Mouse (Mus musculus): ENCODE data around the gene Bend6.
"Not testable (repeated sequence)": the region's sequence is repeated elsewhere in the genome, so short reads cannot be mapped to it uniquely, and the experiment has no call there.

Bend6 gene

DNA sequence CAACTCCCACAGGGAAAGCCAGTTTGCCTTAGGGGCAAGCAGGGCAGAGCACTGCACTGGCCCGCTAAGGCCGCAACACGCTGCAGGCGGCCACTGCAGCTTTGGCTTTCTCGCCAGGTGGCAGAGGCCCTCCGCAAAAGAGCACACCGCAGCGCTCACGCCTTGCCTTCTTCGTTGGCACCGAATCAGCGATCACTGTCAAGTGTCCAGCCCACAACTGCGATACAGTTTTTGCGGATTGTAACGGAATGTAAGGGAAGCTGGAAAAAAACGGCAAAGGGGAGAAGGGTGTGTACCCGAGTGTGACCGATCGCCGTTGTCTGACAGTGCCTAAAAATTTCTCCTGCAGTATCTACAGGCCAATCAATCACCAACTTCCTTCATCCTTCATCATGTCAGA lies 689 bp downstream of the Bend6 start:
- peak; percentile 58 for DNase-seq (ENCODE audit: low spot score)

DNA sequence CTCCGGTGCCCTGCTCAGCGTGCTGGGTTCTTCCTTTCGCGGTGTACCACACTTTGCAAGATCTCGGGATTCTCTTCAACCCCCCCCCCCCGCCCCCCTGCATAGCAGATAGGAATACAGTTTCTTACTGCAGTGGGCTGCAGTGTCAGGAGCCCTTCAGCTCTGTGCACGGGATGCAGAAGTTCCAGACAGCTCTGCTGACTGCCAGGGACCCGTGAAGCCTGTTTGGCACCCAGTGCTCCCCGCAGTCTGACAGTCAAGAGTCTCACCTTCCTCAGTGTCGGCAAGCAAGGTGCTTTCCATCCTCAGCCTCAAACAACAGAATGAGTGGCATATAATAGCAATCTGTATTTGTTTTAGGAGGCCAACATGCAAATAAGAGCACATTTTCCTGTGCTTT lies 1.4 kb downstream of the Bend6 start:
- DNase-seq (ENCODE audit: low spot score) = peak; percentile 32

DNA sequence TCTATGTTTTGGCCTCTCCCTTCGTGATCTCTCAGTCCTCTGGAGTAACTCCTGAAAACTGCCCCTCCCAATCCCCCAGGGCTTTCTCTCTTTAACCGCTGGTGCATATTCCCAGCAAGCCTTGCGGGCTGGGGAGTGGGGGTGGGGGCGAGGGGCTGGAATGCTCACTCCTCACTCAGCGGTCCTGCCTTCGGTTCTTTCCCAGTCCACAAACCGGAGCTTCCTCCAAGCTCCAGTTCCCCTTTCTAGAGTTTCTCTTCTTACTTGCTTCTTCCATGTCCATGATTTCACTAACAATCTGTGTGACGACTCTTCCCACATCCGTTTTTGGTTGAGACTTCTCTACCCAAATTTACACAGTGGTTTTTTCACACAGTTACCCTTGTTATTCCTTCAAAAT lies 4.0 kb downstream of the Bend6 start:
- peak; percentile 34 for DNase-seq (ENCODE audit: low spot score)

DNA sequence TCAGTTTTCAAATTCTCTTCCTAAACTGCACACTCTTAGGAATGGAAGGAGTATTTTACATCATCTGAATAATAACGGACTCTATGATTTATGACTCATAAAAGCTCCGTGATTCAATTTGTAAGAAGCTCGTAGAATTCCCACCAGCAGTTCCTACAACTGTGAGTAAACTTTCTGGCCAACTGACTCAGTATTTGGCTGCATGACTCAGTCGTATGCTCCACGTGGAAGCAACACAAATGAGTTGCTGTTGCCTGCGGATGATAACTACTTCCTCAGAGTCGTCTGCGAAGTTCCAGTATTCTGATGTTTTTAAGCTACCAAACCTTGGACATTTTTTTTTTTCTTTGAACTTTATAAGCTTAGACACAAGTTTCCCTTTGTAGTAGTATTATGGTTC lies 7.4 kb downstream of the Bend6 start:
- no peak for DNase-seq (ENCODE audit: low spot score)

DNA sequence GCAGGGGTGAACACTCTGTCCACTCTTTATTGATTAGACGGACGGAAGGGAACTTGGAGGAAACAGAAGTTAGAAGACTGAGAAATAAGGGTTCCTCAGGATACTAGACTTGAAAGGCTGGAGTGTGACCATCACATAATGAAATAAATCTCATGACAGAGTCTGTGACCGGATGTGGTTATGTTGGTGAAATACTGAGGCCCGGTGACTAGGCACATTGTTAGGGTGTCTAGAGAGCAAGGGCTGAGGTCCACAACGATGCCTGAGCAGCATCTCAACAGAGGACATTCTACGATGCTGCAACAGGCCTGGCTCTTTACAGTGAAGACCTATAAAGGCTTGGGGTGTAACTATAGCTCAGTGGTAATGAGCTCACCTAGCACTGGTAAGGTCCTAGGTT lies 9.2 kb downstream of the Bend6 start:
- DNase-seq (ENCODE audit: low spot score) = peak; percentile 22

DNA sequence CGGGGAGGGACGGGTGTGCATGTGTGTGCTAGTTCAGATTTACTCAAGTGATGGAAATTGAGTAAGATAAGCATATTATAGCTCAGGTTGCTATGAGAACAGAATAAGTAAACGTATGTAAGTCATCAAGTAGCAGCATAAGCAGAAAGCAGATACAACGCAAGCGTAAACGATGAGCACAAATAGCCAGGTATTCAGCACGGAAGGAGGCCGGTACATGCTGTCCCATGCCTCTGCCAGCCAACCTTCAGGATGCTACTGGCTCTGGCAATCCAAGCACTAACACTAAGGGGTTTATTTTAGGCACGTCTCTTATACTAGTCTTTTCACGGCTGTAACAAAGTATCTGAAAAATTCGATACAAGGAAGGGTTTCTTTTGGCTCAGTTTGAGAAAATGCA lies 10.2 kb downstream of the Bend6 start:
- peak; percentile 29 for DNase-seq (ENCODE audit: low spot score)

DNA sequence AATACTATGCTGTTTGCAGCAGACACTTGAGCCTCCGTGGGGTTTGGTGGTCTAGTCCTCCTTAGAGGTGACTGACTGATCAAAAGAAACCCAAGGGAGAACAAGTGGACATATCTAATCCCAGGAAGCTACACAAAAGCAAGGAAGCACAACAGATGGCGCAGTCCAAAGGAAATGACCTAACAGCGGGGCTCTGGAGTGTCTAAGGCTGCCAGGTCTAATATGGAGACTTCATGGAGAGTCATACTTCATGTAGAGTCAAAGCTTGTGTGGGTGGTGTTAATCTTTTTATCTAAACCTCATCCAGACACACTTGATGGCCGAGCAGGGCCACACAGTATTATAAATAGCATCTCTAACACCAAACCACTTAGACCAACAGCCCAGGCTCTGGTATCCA lies 10.9 kb downstream of the Bend6 start:
- no peak for DNase-seq (ENCODE audit: low spot score)

DNA sequence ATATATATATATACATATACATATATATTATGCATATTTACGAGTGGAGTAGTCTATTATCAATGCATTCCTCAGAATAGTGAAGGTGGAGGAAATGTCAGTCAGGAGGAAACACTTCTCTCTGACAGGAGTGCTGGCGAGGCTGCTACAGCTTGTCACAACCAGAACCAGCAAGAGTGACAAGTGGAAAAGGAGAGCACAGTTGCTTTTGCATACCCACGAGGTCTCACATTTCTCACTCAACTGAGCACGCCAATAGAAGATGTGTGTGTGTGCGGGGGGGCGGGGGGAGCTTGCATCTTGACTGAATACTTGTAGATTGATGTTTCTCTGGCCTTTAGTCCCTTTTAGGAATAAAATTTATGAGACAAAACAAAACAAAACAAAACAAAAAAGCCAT lies 11.5 kb downstream of the Bend6 start:
- DNase-seq (ENCODE audit: low spot score) = no peak

DNA sequence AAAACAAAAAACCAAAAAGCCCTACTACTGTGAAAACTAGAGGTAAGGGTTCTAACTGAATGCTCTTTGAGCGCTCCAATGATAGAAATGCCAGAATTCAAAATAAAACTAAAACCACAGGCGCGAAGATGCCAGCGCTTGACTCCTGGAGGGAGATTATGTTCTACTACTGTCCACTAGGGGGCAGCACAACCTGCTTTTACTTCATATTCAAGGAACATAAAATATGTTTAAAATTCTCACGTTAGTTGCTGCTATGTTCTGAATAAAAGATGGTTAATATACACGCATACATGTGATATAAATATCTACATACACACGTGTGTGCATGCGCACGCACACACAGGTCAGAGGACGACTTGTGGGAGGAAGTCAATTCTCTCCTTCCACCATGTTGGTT lies 14.8 kb downstream of the Bend6 start:
- DNase-seq (ENCODE audit: low spot score) = peak; percentile 83

DNA sequence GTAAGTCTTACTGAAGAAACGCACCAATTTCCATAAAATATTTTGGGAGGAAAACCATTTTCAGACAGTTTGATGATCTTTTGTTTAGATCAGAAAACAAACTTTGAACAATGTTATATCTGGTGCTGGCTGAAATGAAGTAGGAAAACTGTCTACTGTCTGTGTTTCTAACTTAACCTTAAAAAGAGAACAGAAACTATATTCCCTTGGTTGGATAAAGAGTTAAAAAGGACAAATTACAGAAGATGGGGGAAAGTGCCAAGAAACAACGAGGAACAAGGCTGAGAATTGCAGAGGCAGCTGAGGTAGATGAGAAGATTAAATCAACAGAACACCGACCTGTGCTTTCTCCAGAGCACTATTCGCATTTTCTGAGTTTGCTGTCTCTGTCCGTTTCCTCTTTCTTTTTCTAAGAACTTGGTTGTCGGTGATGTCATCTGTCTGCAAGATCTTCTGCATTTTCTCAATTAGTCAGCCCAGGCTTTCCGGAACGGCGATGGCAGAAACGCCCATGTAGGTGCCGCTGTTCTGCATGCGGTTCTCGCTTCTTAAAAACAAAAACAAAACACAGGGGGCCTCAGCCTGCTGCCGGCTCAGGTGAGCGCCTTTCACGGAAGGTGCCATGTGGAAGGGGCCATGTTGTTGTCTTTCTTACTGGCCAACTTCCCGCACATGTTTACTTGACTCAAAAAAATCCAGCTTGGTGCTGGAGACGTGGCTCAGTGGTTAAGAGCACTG lies 24.3 kb downstream of the Bend6 start:
- peak; percentile 51 for DNase-seq (ENCODE audit: low spot score)

DNA sequence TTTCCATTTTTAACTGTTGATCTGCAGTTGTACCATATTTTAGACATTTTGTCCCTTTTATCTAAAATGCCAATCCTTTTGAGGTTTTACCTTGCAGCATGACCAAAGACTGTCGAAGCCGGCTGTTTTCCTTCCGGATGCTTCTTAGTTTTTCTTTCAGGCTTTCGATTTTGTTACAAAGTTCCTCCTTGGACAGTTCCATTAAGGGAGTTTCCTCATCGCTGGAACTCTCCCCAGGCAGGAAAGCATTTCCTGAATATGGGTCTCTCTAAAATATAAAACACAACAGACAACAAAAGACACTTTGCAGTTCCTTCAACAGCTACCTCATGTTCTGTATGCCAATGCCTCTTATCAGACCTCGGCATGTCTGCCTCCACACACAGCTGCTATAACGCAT lies 29.4 kb downstream of the Bend6 start:
- DNase-seq (ENCODE audit: low spot score) = no peak

DNA sequence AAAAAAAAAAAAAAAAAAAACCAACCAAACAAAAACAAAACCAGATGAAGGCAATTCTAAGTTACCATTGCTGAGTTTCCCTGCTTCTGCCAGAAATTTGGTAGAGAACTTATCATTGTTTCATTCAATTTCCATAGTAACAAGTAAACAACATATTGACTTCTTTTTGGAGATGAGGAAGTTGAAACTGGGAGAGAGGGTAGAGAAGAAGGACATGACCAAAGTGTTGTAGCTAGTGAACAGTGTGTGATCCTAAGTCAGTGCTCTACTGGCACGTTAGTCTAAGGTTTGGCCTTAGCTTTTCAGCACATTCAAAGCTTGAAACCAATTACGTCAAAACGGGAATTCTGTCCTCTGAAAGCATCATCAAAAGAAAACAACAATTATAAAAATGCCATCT lies 31.2 kb downstream of the Bend6 start:
- DNase-seq (ENCODE audit: low spot score) = no peak

DNA sequence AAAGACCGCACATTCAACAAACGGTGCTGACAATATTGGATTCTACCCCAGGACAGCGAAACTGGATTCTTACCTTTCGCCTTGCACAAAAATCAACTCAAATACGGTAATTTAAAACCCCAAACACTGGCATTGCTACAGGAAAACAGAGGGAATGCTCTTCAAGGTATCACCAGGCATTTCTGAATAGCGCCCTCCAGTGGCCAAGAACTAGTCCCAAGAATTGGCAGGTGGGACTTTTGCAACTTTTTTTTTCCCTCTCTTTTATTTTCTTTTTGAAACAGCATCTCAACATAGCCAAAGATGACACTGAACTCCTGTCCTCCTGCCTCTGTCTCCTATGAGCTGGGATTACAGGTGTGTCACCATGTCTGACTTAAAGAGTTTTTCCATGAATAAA lies 31.9 kb downstream of the Bend6 start:
- peak; percentile 77 for DNase-seq (ENCODE audit: low spot score)

DNA sequence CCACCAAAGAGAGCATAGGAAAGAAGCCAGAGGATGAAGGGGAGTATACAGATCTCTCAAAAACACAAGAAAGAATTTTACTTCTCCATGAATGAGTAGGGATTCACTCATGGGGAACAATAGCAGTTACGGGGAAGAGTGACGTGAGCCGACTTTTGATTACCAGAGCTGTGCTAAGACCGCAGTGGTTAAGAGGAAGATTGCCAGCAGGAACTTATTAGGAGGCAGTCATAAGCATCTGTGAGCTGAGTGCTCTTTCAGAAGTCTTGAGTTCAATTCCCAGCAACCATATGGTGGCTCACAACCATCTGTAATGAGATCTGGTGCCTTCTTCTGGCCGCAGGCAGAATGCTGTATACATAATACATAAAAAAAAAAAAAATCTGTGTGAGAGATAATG lies 34.1 kb downstream of the Bend6 start:
- no peak for DNase-seq (ENCODE audit: low spot score)

DNA sequence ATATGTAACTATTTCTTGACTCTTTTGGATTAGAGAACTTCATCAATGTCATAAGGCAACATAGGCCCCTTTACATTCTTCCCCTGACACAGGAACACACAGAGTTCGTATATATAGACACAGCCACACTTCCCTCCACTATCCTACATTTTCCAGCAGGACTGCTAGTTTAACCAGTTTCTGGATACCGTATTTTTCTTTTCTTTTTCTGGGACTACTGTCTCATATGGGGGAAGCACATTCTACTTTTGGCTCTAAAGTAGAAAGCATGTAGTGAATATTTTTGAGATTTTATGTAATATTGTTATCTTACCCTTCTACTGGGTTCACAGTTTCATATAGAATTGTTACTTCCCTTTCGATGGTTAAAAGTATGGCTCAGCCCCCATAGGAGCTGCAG lies 38.2 kb downstream of the Bend6 start:
- no peak for DNase-seq (ENCODE audit: low spot score)

DNA sequence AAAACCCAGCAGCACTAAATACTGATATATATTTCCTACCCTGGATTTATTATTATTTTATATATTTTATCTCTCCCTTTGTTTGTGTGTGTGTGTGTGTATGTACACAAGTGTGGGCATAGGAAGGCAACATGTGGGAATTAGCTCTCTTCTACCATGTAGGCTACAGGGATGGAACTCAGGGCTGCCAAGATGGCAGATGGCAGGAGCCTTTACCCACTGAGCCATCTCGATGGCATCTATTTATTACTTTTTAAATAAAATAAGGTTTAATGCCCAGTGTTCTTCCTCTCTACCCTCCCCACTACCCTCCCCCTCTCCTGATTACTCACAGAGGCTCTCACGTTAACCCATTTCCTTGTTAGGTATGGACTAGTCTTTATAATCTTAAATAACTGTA lies 38.6 kb downstream of the Bend6 start:
- DNase-seq (ENCODE audit: low spot score) = no peak

DNA sequence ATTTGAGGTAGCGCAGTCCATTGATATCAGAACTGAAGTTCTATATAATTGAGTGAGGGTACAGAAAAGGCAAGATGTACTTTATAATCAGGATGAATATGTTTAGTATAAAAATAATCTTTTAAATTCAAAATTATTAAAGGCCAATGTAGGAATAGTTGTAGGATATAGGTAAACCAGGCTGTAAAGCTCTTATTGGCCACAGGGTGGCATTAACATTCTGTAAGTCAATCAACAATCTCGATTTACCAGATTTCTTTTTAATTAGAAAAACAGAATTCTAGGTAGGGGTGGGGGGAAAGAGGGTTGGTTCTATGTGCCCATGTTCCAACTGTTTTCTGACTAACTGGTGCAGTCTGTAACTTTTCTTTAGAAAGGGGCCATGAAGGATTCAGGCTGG lies 60.8 kb downstream of the Bend6 start:
- no peak for DNase-seq (ENCODE audit: low spot score)

DNA sequence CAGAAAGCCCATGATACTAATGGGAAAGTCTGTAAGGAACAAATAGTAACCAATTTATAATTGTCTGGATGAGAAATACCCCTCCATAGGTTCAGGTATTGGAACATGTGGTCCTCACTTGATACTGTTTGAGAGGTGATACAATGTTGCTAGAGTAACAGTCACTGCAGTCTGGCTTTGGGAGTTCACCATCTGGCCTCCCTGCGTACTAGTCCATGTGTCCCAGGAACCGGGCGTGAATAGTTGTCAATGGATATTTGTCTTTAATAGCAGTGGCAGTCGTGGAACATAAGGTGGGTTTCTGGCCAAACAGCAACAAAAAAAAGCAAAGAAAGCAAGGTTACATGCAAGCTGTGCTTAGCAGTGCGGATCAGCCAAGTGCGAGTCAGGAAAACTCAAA lies 63.8 kb downstream of the Bend6 start:
- DNase-seq (ENCODE audit: low spot score) = no peak

DNA sequence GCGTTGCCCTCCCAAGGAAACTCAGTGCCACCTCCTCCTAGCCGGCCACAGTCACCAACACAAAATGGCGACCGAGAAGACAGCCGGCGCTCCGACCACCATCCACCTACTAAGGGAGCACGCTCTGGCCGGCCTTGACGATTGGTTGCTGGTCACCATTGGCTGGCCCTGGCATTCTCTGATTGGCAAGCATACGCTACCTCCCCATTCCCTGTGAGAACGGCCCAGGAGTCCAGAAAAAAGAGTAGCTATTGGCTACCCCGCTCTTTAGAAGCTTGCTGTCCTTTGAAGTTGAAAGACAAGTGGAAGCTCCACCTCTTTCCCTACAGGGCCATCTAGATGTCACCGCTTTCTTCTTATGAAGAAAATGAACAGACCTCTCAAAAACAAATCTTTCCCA lies 68.7 kb downstream of the Bend6 start:
- DNase-seq (ENCODE audit: low spot score) = not testable (repeated sequence)

DNA sequence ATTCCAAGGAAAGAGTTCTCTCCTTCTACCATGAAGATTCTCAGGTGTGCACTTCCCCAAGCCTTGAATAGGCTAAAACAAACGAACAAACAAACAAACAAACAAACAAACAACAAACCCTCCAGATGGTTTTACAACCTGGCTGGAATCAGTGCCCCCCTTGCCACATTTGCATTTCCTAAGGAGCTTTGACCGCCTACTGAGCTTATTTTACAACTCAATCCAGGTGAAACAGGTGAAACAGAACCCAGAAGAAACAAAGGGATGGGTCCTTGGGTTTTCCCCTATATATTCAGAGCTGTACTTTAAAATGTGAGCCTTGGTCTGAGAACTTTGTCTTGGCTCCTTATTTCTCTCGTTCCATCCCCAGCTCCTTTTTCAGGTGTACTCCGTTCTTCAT lies 77.0 kb downstream of the Bend6 start:
- DNase-seq (ENCODE audit: low spot score) = no peak

DNA sequence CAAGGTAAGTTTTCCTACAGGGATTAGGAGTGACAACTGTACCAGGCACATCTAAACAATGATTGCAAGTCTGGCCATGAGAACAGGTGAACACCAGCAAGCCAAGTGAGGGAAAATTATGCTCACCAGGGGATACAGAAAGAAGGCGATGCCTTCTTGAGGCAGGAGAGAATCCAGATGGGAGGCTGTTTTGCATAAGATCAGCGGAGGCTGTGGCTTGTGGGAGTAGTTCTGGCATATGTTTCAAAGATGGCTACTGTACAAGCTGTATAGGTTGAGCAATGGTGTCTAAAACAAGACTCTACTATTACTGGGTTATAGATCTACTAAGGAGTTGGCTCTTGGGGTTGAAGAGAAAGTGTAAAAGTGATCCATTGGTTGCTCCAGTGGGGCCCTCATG lies 89.7 kb downstream of the Bend6 start:
- DNase-seq (ENCODE audit: low spot score) = no peak

DNA sequence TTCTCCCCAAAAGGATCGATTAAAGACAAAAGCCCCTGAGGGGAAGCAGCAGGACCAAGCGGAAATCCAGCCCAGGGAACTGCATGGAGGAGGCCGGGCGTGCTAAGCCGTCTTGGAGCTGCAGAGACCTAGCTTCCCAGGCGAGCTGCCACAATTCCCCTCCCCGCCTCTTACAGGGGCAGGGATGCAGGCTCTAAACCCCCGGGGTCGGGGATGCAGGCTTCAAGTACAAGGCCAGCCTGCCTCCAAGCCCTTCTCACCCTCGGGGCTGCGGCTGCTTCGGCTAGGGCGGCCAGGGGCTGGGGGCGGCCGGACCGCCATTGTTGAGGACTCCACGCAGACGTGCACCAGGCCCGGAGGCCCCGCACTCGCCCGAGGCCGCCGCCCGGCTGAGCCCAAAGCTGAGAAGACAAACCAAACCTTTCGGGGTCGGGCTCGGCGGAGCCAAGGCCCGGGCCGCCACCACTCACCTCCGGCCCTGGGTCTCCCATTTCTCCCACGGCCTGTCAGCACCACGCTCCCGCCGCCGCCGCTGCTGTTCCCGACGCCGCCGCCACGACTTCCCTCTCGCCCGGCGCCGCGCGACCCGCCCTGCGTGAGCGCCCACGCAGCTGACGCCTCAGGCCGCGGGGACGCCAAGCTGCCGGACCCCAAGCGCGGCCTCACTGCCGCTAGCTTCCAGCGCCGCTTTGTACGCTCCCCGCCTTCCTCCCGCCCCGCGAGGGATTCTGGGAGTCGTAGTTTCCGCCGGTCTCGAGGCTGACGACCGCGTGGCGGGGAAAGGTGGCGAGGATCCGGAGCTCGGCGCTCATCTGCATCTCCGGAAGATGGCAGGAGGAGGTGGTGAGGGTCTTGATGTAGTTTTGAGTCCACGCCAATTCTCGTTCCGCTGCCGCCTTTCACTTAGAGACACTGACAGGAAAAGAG lies 93.5 kb downstream of the Bend6 start, which contains the start of gene Zfp451:
Gene Zfp451 (minus strand): TSS at position 728 of the 927 bp plus-strand sequence.
- peak; percentile 95 for DNase-seq (ENCODE audit: low spot score)

DNA sequence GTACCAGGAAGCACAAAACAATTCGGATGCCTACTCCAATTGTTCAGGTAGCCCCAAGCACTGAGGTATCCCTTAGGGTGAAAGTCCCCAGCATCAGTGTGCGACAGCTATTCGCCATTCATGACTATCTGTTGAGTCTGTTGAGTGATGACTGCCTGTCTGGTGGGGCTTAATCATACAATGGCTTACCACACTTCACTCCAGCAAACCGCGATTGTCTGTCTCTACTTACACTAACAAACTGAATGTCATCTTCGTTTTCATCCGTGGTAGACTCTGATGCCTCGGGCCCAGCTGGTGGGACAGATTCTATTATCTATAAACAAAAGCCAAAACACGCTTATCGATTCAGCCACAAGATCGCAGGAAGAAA lies 94.1 kb downstream of the Bend6 start:
- DNase-seq (ENCODE audit: low spot score) = no peak

Measured in testis, postnatal 10 days (tissue).